Mouse (Mus musculus): ENCODE measurements around the gene Gm3500.
"Not testable (repeated sequence)": the region's sequence is repeated elsewhere in the genome, so short reads cannot be mapped to it uniquely, and the experiment has no call there.

The Gm3500 gene

GRCm38 (mm10) chr14:5388949-5389348 is at the start of gene Gm3500:
Gene Gm3500 (minus strand): TSS chr14:5389049.
- not testable (repeated sequence) for DNase-seq (ENCODE audit: low spot score)

- DNase-seq (ENCODE audit: low spot score), result not testable (repeated sequence)
These were observed 54.0 kb downstream of the Gm3500 start, which contains the start of gene Gm3542 for GRCm38 (mm10) chr14:5334828-5335227. Gene Gm3542 (minus strand): TSS chr14:5334928.

Data from lung, postnatal 25 days (tissue).